In genomic region chr4:52438371-52438885, GRCm38 (mm10) we compare ENCODE assay signal across 8 mouse cellular contexts. TPM values are rescaled to one million over a fixed set of nuclear protein-coding genes. Genes with fewer than 3 reads are reported as not detected.
A peak's percentile ranks its signal among the peaks of the same experiment; 100 is the strongest.
DNase-seq lines count a peak whose midpoint lies in the region; ATAC-seq and TF ChIP-seq lines count a peak whose summit lies in the region.

No protein-coding gene starts in this region.

- peak overlapping the region; percentile 79 for H3K4me2 ChIP-seq in heart, embryonic 14.5 days (ENCODE audit: low read length)
- peak overlapping the region; percentile 87 for H3K4me2 ChIP-seq in heart, postnatal 0 days (ENCODE audit: low read depth, low read length)

- peak overlapping the region; percentile 61 to 84 for H3K4me3 ChIP-seq in heart, embryonic 14.5 days (ENCODE audit: control insufficient read depth in 1 of 2, insufficient read depth in 1 of 2, low read depth in 1 of 2, low read length in 2 of 2)
- peak overlapping the region; percentile 73 for H3K4me3 ChIP-seq in heart, postnatal 0 days (ENCODE audit: low read depth, low read length)
- peak overlapping the region; percentile 95 for H3K4me3 ChIP-seq in megakaryocyte, embryonic 14.5 days (replicated peaks)

- CTCF ChIA-PET in Patski (lab: Charles Lee), result no interaction called here

- H3K9ac ChIP-seq in heart, embryonic 14.5 days (ENCODE audit: low read length), result peak overlapping the region; percentile 81
- H3K9ac ChIP-seq in heart, postnatal 0 days (replicated peaks; ENCODE audit: low read depth, low read length), result peak overlapping the region; percentile 65

- DNase-seq in heart, postnatal 25 days (ENCODE audit: low spot score), result no peak
- DNase-seq in Patski (ENCODE audit: low read depth, low spot score), result no peak
- DNase-seq in heart, postnatal 0 days (ENCODE audit: low spot score), result no peak
- DNase-seq in natural killer cell, adult 2 months (ENCODE audit: low spot score in 2 of 2), result no peak
- no peak for DNase-seq in thymus, adult 18-20 months
- DNase-seq in urinary bladder, adult 2 months (ENCODE audit: low spot score), result no peak

- peaks cover 18% of the 10 kb centered on the region for H3K36me3 ChIP-seq in heart, embryonic 14.5 days (ENCODE audit: control insufficient read depth, insufficient read depth, low read length)
- H3K36me3 ChIP-seq in heart, postnatal 0 days (replicated peaks; ENCODE audit: control insufficient read depth, insufficient read depth, low read length), result peaks cover 14% of the 10 kb centered on the region
- H3K36me3 ChIP-seq in megakaryocyte, embryonic 14.5 days (replicated peaks; ENCODE audit: low read length), result peaks cover 20% of the 10 kb centered on the region

- peak overlapping the region; percentile 82 to 84 for H3K27ac ChIP-seq in heart, embryonic 14.5 days (replicated peaks in 1 of 2; ENCODE audit: control insufficient read depth in 1 of 2, insufficient read depth in 1 of 2, low read depth in 2 of 2, low read length in 2 of 2)
- H3K27ac ChIP-seq in heart, postnatal 0 days (ENCODE audit: low read depth), result peak overlapping the region; percentile 72

- intact Hi-C loops in heart, postnatal 25 days (cut with DNase I), result loop anchor here (2.0 kb wide), 1 partner anchor 572 kb away; the partner anchor contains the start of gene Nipsnap3b

- WGBS in heart, embryonic 14.5 days, result under 1% methylated on average over 20 of the region's 20 CpGs
- under 1% methylated on average over 20 of the region's 20 CpGs for WGBS in heart, postnatal 0 days

- peak; percentile 58 for ATAC-seq in heart, embryonic 14.5 days (ENCODE audit: insufficient number of reproducible peaks, insufficient read depth, low FRiP score, low read depth)
- peak; percentile 56 for ATAC-seq in Patski
- peak; percentile 62 for ATAC-seq in heart, postnatal 0 days (ENCODE audit: insufficient read depth, low read depth)

- TF ChIP-seq CTCF in Patski (IDR thresholded peaks at IDR 0.05), result no peak
- no peak for TF ChIP-seq CTCF in heart, postnatal 0 days (IDR thresholded peaks at IDR 0.05; ENCODE audit: low read depth)

- TF ChIP-seq EP300 in heart, postnatal 0 days (IDR thresholded peaks at IDR 0.05; ENCODE audit: low read depth), result no peak

- peaks cover 0 to 5% of the 10 kb centered on the region in 2 experiments; a peak in 1 of 4 replicates for H3K4me1 ChIP-seq in heart, embryonic 14.5 days (ENCODE audit: control insufficient read depth in 2 of 2, insufficient read depth in 2 of 2, low read length in 2 of 2)
- H3K4me1 ChIP-seq in heart, postnatal 0 days (ENCODE audit: control insufficient read depth, insufficient read depth), result peaks cover 3% of the 10 kb centered on the region
- H3K4me1 ChIP-seq in megakaryocyte, embryonic 14.5 days, result peaks cover 24% of the 10 kb centered on the region

- no peaks in the 10 kb centered on the region for H3K9me3 ChIP-seq in heart, embryonic 14.5 days (ENCODE audit: control insufficient read depth, low read length)
- H3K9me3 ChIP-seq in heart, postnatal 0 days (replicated peaks; ENCODE audit: control insufficient read depth, low read length), result no peaks in the 10 kb centered on the region
- no peaks in the 10 kb centered on the region for H3K9me3 ChIP-seq in megakaryocyte, embryonic 14.5 days

- POLR2A ChIA-PET in Patski (lab: Charles Lee), result no interaction called here

- in situ Hi-C loops in Patski (cut with MboI; ENCODE audit: low pct_unique_long_range_greater_than_20kb), result no loop called here

- no peaks in the 10 kb centered on the region for H3K27me3 ChIP-seq in heart, embryonic 14.5 days (ENCODE audit: control insufficient read depth, insufficient read depth, low read length)
- no peaks in the 10 kb centered on the region for H3K27me3 ChIP-seq in Patski
- H3K27me3 ChIP-seq in heart, postnatal 0 days (ENCODE audit: control insufficient read depth, insufficient read depth, low read length), result no peaks in the 10 kb centered on the region
- H3K27me3 ChIP-seq in megakaryocyte, embryonic 14.5 days (replicated peaks), result no peaks in the 10 kb centered on the region

RNA-seq across cellular contexts. Expression of gene Smc2, which starts 0.6 kb away (rescaled TPM):
- polyA plus RNA-seq in heart, embryonic 14.5 days (2014; fragmentation: Nextera tagmentation; extraction: Ambion mirVana), result 108 and 113 TPM in 2 replicates
- total RNA-seq in heart, postnatal 25 days (2021), result 1 to 10 TPM; 3.1 to 4.5 TPM
- 24.3 TPM for polyA plus RNA-seq in Patski (2021)
- 28.4 and 35.1 TPM in 2 replicates for total RNA-seq in heart, postnatal 0 days (2014; rRNA removed; ENCODE audit: low replicate concordance)
- 42.8 and 48.6 TPM in 2 replicates for polyA plus RNA-seq in heart, postnatal 0 days (2015; fragmentation: Nextera tagmentation; extraction: Ambion mirVana)
- polyA plus RNA-seq in megakaryocyte, embryonic 14.5 days (2012; ENCODE audit: insufficient read depth, low replicate concordance), result 2.5 TPM in 1 of 2 replicates, not detected in the other
- 2.3 and 3.0 TPM in 2 replicates for polyA plus RNA-seq in urinary bladder, adult 2 months (2012; rRNA removed)

RNA-seq across cellular contexts. Expression of gene Vma21-ps, which starts 58.6 kb away (rescaled TPM):
- not detected in 2 replicates for polyA plus RNA-seq in heart, embryonic 14.5 days (2014; fragmentation: Nextera tagmentation; extraction: Ambion mirVana)
- not detected for total RNA-seq in heart, postnatal 25 days (2021)
- 0.40 TPM for polyA plus RNA-seq in Patski (2021)
- total RNA-seq in heart, postnatal 0 days (2014; rRNA removed; ENCODE audit: low replicate concordance), result not detected in 2 replicates
- polyA plus RNA-seq in heart, postnatal 0 days (2015; fragmentation: Nextera tagmentation; extraction: Ambion mirVana), result not detected in 2 replicates
- polyA plus RNA-seq in megakaryocyte, embryonic 14.5 days (2012; ENCODE audit: insufficient read depth, low replicate concordance), result not detected in 2 replicates
- polyA plus RNA-seq in urinary bladder, adult 2 months (2012; rRNA removed), result 1.7 and 2.0 TPM in 2 replicates
